Mouse (Mus musculus): Measurements from ENCODE around the gene Grcc10.

Grcc10 gene

DNA sequence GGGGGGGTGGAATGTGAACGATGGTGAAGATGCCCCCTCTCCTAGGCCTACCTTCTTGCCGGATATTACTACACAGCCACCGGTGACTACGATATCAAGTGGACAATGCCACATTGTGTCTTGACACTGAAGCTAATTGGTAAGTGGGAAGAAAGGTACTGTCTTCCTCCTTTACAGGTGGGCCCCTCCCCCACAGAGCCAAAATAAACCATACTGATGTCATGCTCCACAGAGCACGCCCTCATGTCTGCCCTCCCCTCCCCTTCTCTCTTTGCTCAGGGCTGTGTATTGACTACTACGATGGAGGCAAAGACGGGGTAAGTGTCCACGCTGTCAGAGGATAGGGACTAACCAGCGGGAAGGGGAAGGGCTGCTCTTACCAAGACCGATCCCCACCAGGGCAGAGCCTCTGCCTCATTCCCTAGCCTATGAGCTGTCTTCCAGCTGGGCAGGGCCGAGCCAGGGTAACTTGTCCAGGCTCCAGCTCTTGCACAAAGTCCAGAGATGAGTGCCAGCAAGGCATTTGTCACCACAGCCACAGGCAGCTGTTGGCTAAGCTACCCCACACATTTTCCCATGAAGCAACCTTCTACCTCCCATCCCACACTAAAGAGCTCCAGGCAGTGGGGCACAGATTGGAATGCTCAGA is 41.1 kb downstream of the Grcc10 start:
- no peak for DNase-seq (ENCODE audit: low spot score in 2 of 2)

DNA sequence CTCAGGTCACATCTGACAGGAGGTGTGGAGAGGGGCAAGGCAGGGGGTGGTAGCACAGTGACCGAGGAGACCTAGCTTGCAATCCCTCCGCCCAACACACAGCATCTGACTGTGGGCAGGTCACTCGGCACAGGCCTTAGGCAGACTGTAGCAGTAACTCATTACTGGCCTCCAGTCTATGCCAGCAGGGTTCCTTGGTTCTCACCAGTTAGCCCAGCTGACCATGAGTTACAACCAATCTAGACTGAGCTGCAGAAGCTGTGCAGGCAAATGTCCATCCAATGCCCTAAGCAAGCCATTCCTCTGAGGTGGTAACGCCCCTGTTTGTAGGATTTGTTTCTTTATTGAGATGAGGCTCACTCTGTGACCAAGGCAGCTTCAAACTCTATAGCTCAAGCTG is 41.8 kb downstream of the Grcc10 start:
- DNase-seq (ENCODE audit: low spot score in 2 of 2), result no peak

DNA sequence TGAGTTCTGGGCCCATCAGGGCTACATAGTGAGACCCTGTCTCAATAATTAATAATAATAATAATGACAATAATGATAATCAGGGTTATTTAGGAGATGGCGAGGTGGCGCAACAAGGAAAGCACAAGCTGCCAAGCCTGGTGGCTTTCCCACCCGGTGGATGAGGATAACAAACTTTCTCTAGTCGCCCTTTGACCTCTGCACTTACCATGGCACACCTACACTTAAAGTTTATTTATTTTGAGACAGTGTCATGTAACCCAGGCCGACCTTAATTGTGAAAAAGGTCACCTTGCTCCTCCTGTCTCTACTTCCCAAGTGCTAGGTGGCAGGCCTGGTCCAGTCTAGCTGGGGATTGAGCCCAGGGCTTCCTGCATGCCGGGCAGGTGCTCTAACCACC is 42.4 kb downstream of the Grcc10 start:
- DNase-seq (ENCODE audit: low spot score in 2 of 2), result no peak

DNA sequence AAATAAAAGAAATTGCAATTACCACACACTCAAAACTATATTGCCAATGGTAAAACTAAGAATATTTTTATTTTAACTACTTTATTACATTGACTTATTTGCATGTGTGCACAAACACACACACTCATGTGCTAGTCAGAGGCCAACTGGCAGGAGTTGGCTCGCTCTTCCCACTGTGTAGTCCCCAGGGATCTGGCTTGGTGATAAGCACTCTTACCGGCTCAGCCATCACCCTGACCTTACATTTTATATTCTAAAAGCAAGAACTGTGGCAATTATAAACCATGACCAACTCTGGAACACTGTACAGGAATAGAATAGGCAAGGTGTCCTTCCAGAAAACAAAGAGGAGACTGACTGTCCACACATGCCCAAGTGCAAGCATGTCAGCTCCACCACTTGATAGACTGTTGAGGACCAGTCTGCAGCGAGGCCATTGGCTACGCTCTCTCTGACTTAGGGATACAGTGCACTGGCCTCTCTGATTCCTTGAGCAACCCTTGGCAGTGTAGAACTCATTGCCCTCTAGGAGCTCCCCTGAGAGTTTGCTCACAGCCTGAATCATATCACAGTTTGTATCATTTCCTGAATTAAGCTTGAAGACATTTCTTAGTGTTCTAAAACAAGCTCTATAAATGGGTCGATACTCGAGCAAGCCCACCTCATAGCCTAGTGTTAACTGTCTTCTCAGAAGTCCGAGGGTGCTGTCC is 44.6 kb downstream of the Grcc10 start:
- DNase-seq (ENCODE audit: low spot score in 2 of 2), result no peak

- no peak for DNase-seq (ENCODE audit: low spot score in 2 of 2)
These were observed 46.8 kb downstream of the Grcc10 start for GRCm38 (mm10) chr6:124694166-124694955.

DNA sequence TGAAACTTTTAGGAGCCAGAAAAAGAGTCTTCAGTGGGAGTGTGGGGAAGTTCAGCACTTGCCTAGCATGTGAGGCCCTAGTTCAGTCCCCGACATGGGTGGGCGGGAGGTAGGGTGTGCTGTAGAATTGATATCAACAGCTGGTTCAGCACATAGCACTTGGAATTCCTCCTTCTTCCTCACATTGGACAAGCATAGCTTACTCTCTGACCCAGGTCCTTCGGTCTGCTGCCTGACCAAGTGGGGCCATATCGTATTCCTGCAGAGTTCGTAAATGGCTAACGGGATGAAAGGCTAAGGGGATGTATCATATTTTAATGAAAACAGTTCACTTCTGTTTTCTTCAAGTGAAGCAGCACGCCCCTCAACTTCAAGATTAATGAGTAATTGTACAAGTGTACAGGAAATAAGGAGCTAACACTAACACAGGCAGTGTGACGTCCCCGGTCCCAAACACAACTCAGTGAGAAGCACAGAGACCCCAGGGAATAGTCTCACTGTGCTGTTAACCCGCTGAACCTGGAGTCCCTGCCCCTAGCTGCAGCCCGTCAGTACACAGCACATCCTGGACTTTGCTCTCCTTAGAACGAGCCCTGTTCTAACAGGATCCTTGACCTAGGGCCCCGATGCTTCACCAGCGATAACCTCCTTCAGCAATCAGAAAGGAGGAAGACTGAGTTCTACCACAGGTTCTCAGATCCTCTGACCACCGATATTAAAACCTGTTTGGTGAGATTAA is 47.8 kb downstream of the Grcc10 start:
- DNase-seq (ENCODE audit: low spot score in 2 of 2), result no peak

DNA sequence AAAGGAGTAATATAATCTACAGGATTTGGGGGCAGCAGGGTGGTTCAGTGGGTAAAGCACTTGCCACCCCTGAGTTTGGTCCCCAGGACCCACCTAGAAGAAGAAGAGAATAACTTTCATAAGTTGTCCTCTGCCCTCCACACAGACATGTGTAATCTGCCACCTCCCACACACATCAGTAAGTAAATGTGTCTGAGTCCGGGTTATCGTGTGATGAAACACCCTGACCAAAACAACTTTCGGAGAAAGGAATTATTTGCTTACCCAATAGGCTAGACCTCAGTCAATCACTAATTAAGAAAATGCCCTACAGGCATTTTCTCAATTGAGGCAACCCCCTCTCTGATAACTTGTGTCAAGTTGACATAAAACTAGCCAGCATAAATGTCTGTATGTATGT is 50.7 kb downstream of the Grcc10 start:
- no peak for DNase-seq (ENCODE audit: low spot score in 2 of 2)

All from spleen, postnatal 14 days (tissue).